Mouse (Mus musculus) MEL (cell line): ENCODE measurements at regions not wholly inside any gene's neighbourhood (a gene's known extent, or its start where the extent isn't known, plus 50 kb on each side); places are given as distances from the start of the nearest gene placed in this dataset.

Source experiments
- DNase-seq: peaks from one replicate; pipeline ENCODE4 v3.0.0; 2011; ENCODE audit warnings: low read depth, low spot score
- H3K27ac ChIP-seq: 2 replicates; pipeline ENCODE4 v1.5.1; 2012; ENCODE audit warnings: low read depth, mild to moderate bottlenecking, control low read depth, low read length, moderate library complexity; ENCODE audit not compliant: control insufficient read depth
- H3K27me3 ChIP-seq, 2 experiments: fragments of 150-350 bp in 1 of 2; sonication (generic) in 1 of 2; 2 replicates each; pipeline ENCODE4 v1.6.1; 2012; ENCODE audit warnings: low read length in 2 of 2, mild to moderate bottlenecking in 2 of 2, improper control_type of control experiment in 1 of 2, moderate library complexity in 1 of 2; ENCODE audit not compliant: insufficient read depth in 2 of 2, control insufficient read depth in 1 of 2
- H3K36me3 ChIP-seq, 2 experiments: 2 replicates each; pipeline ENCODE4 v1.6.1; 2012 to 2014; ENCODE audit warnings: low read length in 2 of 2, improper control_type of control experiment in 1 of 2, inconsistent platforms in 1 of 2, mild to moderate bottlenecking in 1 of 2; ENCODE audit not compliant: insufficient read depth in 2 of 2, control insufficient read depth in 1 of 2
- H3K4me1 ChIP-seq, 2 experiments: fragments of 150-350 bp in 1 of 2; sonication (generic) in 1 of 2; 2 replicates each; pipeline ENCODE4 v1.6.1; 2012; ENCODE audit warnings: low read length in 2 of 2, improper control_type of control experiment in 1 of 2, mild to moderate bottlenecking in 1 of 2; ENCODE audit not compliant: insufficient read depth in 2 of 2, control insufficient read depth in 1 of 2
- H3K4me3 ChIP-seq, 2 experiments: fragments of 150-350 bp in 1 of 2; sonication (generic) in 1 of 2; 2 replicates each; pipeline ENCODE4 v1.5.1; 2012; ENCODE audit warnings: low read depth in 2 of 2, low read length in 2 of 2, mild to moderate bottlenecking in 2 of 2, moderate library complexity in 2 of 2, control low read depth in 1 of 2, improper control_type of control experiment in 1 of 2; ENCODE audit not compliant: control insufficient read depth in 1 of 2, insufficient read depth in 1 of 2
- H3K79me2 ChIP-seq: 2 replicates; pipeline ENCODE4 v1.6.1; 2012; ENCODE audit warnings: mild to moderate bottlenecking, low read length, moderate library complexity; ENCODE audit not compliant: control insufficient read depth, poor library complexity, insufficient read depth
- H3K9ac ChIP-seq: 2 replicates; pipeline ENCODE4 v1.6.1; 2012; ENCODE audit warnings: low read depth, mild to moderate bottlenecking, control low read depth, low read length, moderate library complexity; ENCODE audit not compliant: control insufficient read depth, poor library complexity, severe bottlenecking
- H3K9me3 ChIP-seq: fragments of 150-350 bp; sonication (generic); replicated peaks from 2 replicates; pipeline ENCODE4 v1.6.1; 2012; ENCODE audit warnings: mild to moderate bottlenecking, low read length, improper control_type of control experiment, moderate library complexity; ENCODE audit not compliant: insufficient read depth
- CHD2 ChIP-seq: IDR thresholded peaks from 2 replicates; pipeline ENCODE4 v1.6.1; 2011; ENCODE audit warnings: low read length, improper control_type of control experiment
- CTCF ChIP-seq, 3 experiments: IDR thresholded peaks in 2 of 3; conservative IDR thresholded peaks in 1 of 3; 2 replicates each; pipeline ENCODE4 v1.5.1; 2011 to 2012; ENCODE audit warnings: low read length in 3 of 3, low read depth in 2 of 3, mild to moderate bottlenecking in 2 of 3, improper control_type of control experiment in 1 of 3, inconsistent platforms in 1 of 3, mixed read lengths in 1 of 3, moderate library complexity in 1 of 3; ENCODE audit not compliant: control insufficient read depth in 1 of 3, insufficient read depth in 1 of 3, poor library complexity in 1 of 3, severe bottlenecking in 1 of 3
- E2F4 ChIP-seq: IDR thresholded peaks from 2 replicates; pipeline ENCODE4 v1.6.1; 2011; ENCODE audit warnings: low read depth, low read length, improper control_type of control experiment, borderline replicate concordance
- ELF1 ChIP-seq: IDR thresholded peaks from 2 replicates; pipeline ENCODE4 v1.6.1; 2014; ENCODE audit warnings: low read depth, mild to moderate bottlenecking, inconsistent platforms, low read length, improper control_type of control experiment, moderate library complexity
- ETS1 ChIP-seq: IDR thresholded peaks from 2 replicates; pipeline ENCODE4 v1.6.1; 2012; ENCODE audit warnings: low read depth, mild to moderate bottlenecking, inconsistent platforms, low read length, improper control_type of control experiment, moderate library complexity
- GABPA ChIP-seq: IDR thresholded peaks from 2 replicates; pipeline ENCODE4 v1.6.1; 2012; ENCODE audit warnings: low read depth, mild to moderate bottlenecking, inconsistent platforms, low read length, improper control_type of control experiment, moderate library complexity
- GATA1 ChIP-seq: IDR thresholded peaks from 2 replicates; pipeline ENCODE4 v1.6.1; 2011; ENCODE audit warnings: low read depth, low read length, improper control_type of control experiment
- JUND ChIP-seq: IDR thresholded peaks from 2 replicates; pipeline ENCODE4 v1.6.1; 2011; ENCODE audit warnings: low read depth, mild to moderate bottlenecking, improper control_type of control experiment, low read length
- MAZ ChIP-seq: IDR thresholded peaks from 2 replicates; pipeline ENCODE4 v1.6.1; 2012; ENCODE audit warnings: low read depth, mild to moderate bottlenecking, inconsistent platforms, low read length, improper control_type of control experiment
- MEF2A ChIP-seq: IDR thresholded peaks from 2 replicates; pipeline ENCODE4 v1.6.1; 2014; ENCODE audit warnings: low read depth, mild to moderate bottlenecking, inconsistent platforms, low read length, improper control_type of control experiment; ENCODE audit not compliant: poor library complexity, insufficient replicate concordance, severe bottlenecking; ENCODE audit errors: extremely low read depth
- MYC ChIP-seq: IDR thresholded peaks from 2 replicates; pipeline ENCODE4 v1.6.1; 2011; ENCODE audit warnings: low read depth, mild to moderate bottlenecking, low read length, improper control_type of control experiment, moderate library complexity
- NELFE ChIP-seq: IDR thresholded peaks from 2 replicates; pipeline ENCODE4 v1.6.1; 2011; ENCODE audit warnings: low read depth, low read length, improper control_type of control experiment
- NRF1 ChIP-seq: IDR thresholded peaks from 2 replicates; pipeline ENCODE4 v1.6.1; 2014; ENCODE audit warnings: low read depth, mild to moderate bottlenecking, inconsistent platforms, low read length, improper control_type of control experiment, moderate library complexity; ENCODE audit not compliant: poor library complexity, insufficient read depth, severe bottlenecking
- SMC3 ChIP-seq: IDR thresholded peaks from 2 replicates; pipeline ENCODE4 v1.6.1; 2011; ENCODE audit warnings: low read depth, low read length, improper control_type of control experiment
- TBP ChIP-seq: IDR thresholded peaks from 2 replicates; pipeline ENCODE4 v1.8.0; 2011; ENCODE audit warnings: low read depth, low read length, improper control_type of control experiment
- ZKSCAN1 ChIP-seq: IDR thresholded peaks from 2 replicates; pipeline ENCODE4 v1.6.1; 2012; ENCODE audit warnings: low read depth, mild to moderate bottlenecking, inconsistent platforms, low read length, improper control_type of control experiment, moderate library complexity
- ZNF384 ChIP-seq: IDR thresholded peaks from 2 replicates; pipeline ENCODE4 v1.6.1; 2012; ENCODE audit warnings: low read depth, mild to moderate bottlenecking, inconsistent platforms, low read length, improper control_type of control experiment

DNA sequence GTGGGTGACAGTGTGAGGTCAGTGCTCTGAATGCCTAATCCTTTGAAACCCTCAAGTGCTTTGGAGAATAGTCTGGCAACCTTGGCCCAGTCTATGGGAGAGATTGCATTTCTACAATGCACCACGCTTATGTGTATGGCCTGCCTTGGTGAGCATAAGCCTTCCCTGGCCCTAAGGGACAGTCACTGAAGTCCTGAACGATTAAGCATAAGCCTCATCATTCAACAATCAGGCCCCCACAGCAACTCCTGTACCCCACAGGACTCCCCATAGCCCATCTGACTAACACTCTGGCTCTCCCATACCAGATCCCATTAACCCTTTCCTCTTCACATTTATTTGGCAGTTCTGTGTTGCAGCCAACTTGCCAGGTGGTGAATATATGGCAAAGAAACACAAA, 203.1 kb upstream of the Ano5 start:
- Histone ChIP-seq H3K27ac (no peak overlapping the region), H3K9ac (no peak overlapping the region), H3K9me3 (no peaks in the 10 kb centered on the region), H3K79me2 (no peaks in the 10 kb centered on the region), H3K36me3 (no peaks in the 10 kb centered on the region), H3K27me3 (no peaks in the 10 kb centered on the region), H3K4me1 (no peaks in the 10 kb centered on the region), H3K4me3 (no peak overlapping the region)
- no peak for TF ChIP-seq GATA1
- TF ChIP-seq NRF1 = no peak
- TF ChIP-seq MAZ = no peak
- TF ChIP-seq ZNF384 = no peak
- TF ChIP-seq JUND = no peak
- TF ChIP-seq ELF1 = no peak
- no peak for TF ChIP-seq NELFE
- no peak for TF ChIP-seq MEF2A
- TF ChIP-seq MYC = no peak
- no peak for TF ChIP-seq TBP
- no peak for TF ChIP-seq E2F4
- TF ChIP-seq CTCF (IDR thresholded peaks at IDR 0.05 in 2 of 3, conservative IDR thresholded peaks at IDR 0.05 in 1 of 3; ENCODE audit: control insufficient read depth in 1 of 3, insufficient read depth in 1 of 3, low read depth in 2 of 3, low read length in 3 of 3, poor library complexity in 1 of 3, severe bottlenecking in 1 of 3) = no peak
- no peak for DNase-seq

DNA sequence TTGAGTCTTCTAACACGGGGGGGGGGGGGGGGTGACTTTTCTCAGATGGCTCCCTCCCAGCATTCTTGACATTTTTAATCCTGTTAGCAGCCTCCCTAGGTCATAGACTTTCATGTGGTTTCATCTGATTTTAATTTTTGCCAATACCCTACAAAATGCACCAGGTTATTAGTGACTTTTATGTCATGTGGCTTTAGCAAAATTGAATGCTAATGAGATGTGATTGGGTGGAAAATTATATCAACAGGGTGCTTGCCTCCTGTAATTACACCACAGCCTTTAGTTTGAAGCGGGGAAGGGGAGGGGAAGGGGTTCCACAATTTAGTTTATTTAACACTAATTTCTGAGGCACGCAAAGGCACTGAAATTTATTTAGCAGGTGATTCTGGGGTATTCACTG, 200.6 kb upstream of the Ano5 start:
- Histone ChIP-seq H3K9me3 (no peaks in the 10 kb centered on the region), H3K79me2 (no peaks in the 10 kb centered on the region), H3K27ac (no peak overlapping the region), H3K27me3 (no peaks in the 10 kb centered on the region), H3K36me3 (no peaks in the 10 kb centered on the region), H3K9ac (no peak overlapping the region), H3K4me1 (no peaks in the 10 kb centered on the region), H3K4me3 (no peak overlapping the region)
- TF ChIP-seq ETS1 (no peak), GABPA (no peak), ZKSCAN1 (no peak), CHD2 (no peak), SMC3 (no peak)
- no peak for DNase-seq
